Mouse (Mus musculus) small intestine, adult 2 months (tissue): ENCODE measurements around the gene Map4k2.

ENCODE experiments used
- CTCF ChIP-seq: fragments of 200-500 bp; IDR thresholded peaks from 2 replicates; pipeline ENCODE4 v1.5.1; 2012; ENCODE audit warnings: low read depth, mild to moderate bottlenecking, control low read depth, inconsistent platforms, low read length, moderate library complexity, mixed read lengths; ENCODE audit not compliant: insufficient replicate concordance, insufficient read length; ENCODE audit errors: extremely low read depth
- POLR2A ChIP-seq: fragments of 200-500 bp; IDR thresholded peaks from 2 replicates; pipeline ENCODE4 v1.6.1; 2012; ENCODE audit warnings: low read depth, mild to moderate bottlenecking, control low read depth, inconsistent platforms, low read length, moderate library complexity

DNA sequence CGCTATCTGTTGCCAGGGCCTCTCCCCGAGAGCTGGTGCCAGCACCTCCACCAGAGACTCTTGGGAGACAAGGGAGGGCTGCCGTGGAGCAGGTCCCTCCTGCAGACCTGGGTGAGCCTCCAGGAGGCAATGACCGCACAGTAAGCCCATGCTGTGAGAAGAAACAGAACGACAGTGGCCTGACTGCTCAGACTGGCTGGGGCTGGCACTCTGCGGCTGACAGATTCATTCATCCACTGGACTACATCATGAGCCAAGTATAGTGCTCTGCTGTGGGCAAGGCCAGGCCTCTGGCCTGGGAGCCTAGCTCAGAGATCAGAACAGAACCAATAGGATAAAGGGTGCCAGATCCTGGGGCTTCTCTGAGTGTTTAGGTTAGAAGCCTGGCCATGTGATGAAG, 37.1 kb upstream of the Map4k2 start:
- TF ChIP-seq CTCF (no peak), POLR2A (no peak)
